Mouse (Mus musculus): ENCODE data around the gene Kif2b.

Gene Kif2b

GRCm38 (mm10) chr11:91577317-91577716 lies at the start of gene Kif2b:
Gene Kif2b, minus strand, starts transcription at chr11:91577558.
- no peak for DNase-seq (ENCODE audit: inconsistent age in 2 of 2, low spot score in 1 of 2)

GRCm38 (mm10) chr11:91593088-91593487 lies 15.7 kb upstream of the Kif2b start:
- DNase-seq (ENCODE audit: inconsistent age in 2 of 2, low spot score in 1 of 2): no peak

- no peak for DNase-seq (ENCODE audit: inconsistent age in 2 of 2, low spot score in 1 of 2)
These were observed 502 bp downstream of the Kif2b start for GRCm38 (mm10) chr11:91576856-91577255.

GRCm38 (mm10) chr11:91575406-91575805 lies 2.0 kb downstream of the Kif2b start:
- no peak for DNase-seq (ENCODE audit: inconsistent age in 2 of 2, low spot score in 1 of 2)

GRCm38 (mm10) chr11:91574477-91574876 lies 2.9 kb downstream of the Kif2b start:
- no peak for DNase-seq (ENCODE audit: inconsistent age in 2 of 2, low spot score in 1 of 2)

GRCm38 (mm10) chr11:91530737-91531136 lies 46.6 kb downstream of the Kif2b start:
- no peak for DNase-seq (ENCODE audit: inconsistent age in 2 of 2, low spot score in 1 of 2)
